Comparison of ENCODE assay signal across 9 mouse cellular contexts in genomic region chr15:101238885-101239511, GRCm38 (mm10). TPM values are rescaled to one million over a fixed set of nuclear protein-coding genes. Genes with fewer than 3 reads are reported as not detected.
DNase-seq lines count a peak whose midpoint lies in the region; ATAC-seq lines count a peak whose summit lies in the region.
"Had no signal": no experiment of that assay in that cellular context is flagged by ENCODE, and none has a peak within 500 bp of the region (broad histone marks: within the 10 kb centered on the region; RNA-seq: fewer than 3 reads in every experiment).

No protein-coding gene starts in this region.

- no peaks in the 10 kb centered on the region for H3K9me3 ChIP-seq in embryonic facial prominence, embryonic 12.5 days
- H3K9me3 ChIP-seq in hindbrain, embryonic 13.5 days = no peaks in the 10 kb centered on the region
- H3K9me3 ChIP-seq in limb, embryonic 10.5 days (replicated peaks) = no peaks in the 10 kb centered on the region
- no peaks in the 10 kb centered on the region for H3K9me3 ChIP-seq in midbrain, embryonic 14.5 days (ENCODE audit: control insufficient read depth, low read length)

- peak; percentile 32; the same call in 1 of the 2 replicates for ATAC-seq in embryonic facial prominence, embryonic 12.5 days (ENCODE audit: insufficient number of reproducible peaks, insufficient read depth, low FRiP score, low TSS enrichment)
- ATAC-seq in hindbrain, embryonic 13.5 days (ENCODE audit: low FRiP score) = peak; percentile 34; the same call in 1 of the 2 replicates
- ATAC-seq in midbrain, embryonic 14.5 days (ENCODE audit: low FRiP score, low TSS enrichment) = peak; percentile 66; the same call in 1 of the 2 replicates

- DNase-seq in frontal cortex, adult 2 months (ENCODE audit: extremely low spot score in 1 of 2, low spot score in 1 of 2) = peak; percentile 76 to 88
- no peak for DNase-seq in frontal cortex, postnatal 25 days (ENCODE audit: low spot score in 2 of 2)
- DNase-seq in T-cell, adult 2 months (ENCODE audit: low spot score) = peak; percentile 61
- DNase-seq in limb, embryonic 10.5 days (ENCODE audit: low spot score) = peak; percentile 82
- peak; percentile 82 for DNase-seq in midbrain, embryonic 14.5 days
- DNase-seq in telencephalon, adult 2 months (ENCODE audit: low read depth, low spot score) = peak; percentile 92

- no peaks in the 10 kb centered on the region for H3K27me3 ChIP-seq in embryonic facial prominence, embryonic 12.5 days
- H3K27me3 ChIP-seq in hindbrain, embryonic 13.5 days = peaks cover 27% of the 10 kb centered on the region
- peaks cover 18% of the 10 kb centered on the region for H3K27me3 ChIP-seq in limb, embryonic 10.5 days (ENCODE audit: low read depth, poor library complexity, severe bottlenecking)
- no peaks in the 10 kb centered on the region for H3K27me3 ChIP-seq in midbrain, embryonic 14.5 days (ENCODE audit: control insufficient read depth, insufficient read depth, low read length)

- H3K4me2 ChIP-seq in embryonic facial prominence, embryonic 12.5 days (replicated peaks) = peak overlapping the region; percentile 56
- peak overlapping the region; percentile 56 for H3K4me2 ChIP-seq in hindbrain, embryonic 13.5 days
- H3K4me2 ChIP-seq in midbrain, embryonic 14.5 days (ENCODE audit: low read length) = peak overlapping the region; percentile 54

- peak overlapping the region; percentile 41; the same call in 1 of the 2 replicates for H3K9ac ChIP-seq in embryonic facial prominence, embryonic 12.5 days
- H3K9ac ChIP-seq in hindbrain, embryonic 13.5 days = peak overlapping the region; percentile 58
- 0 out of 2 replicates have a peak overlapping the region, but pooled peaks have one; percentile 37 for H3K9ac ChIP-seq in midbrain, embryonic 14.5 days (replicated peaks; ENCODE audit: low read length)

- H3K4me3 ChIP-seq in embryonic facial prominence, embryonic 12.5 days = peak overlapping the region; percentile 29
- H3K4me3 ChIP-seq in hindbrain, embryonic 13.5 days = peak overlapping the region; percentile 29
- peak overlapping the region; percentile 46 for H3K4me3 ChIP-seq in limb, embryonic 10.5 days
- H3K4me3 ChIP-seq in midbrain, embryonic 14.5 days (replicated peaks; ENCODE audit: low read depth, low read length) = peak overlapping the region; percentile 28

- H3K27ac ChIP-seq in embryonic facial prominence, embryonic 12.5 days = no peak overlapping the region
- H3K27ac ChIP-seq in hindbrain, embryonic 13.5 days = no peak overlapping the region
- H3K27ac ChIP-seq in limb, embryonic 10.5 days = peak overlapping the region; percentile 79
- H3K27ac ChIP-seq in midbrain, embryonic 14.5 days (replicated peaks; ENCODE audit: low read depth, low read length) = no peak overlapping the region

- no peaks in the 10 kb centered on the region for H3K36me3 ChIP-seq in embryonic facial prominence, embryonic 12.5 days
- no peaks in the 10 kb centered on the region for H3K36me3 ChIP-seq in hindbrain, embryonic 13.5 days
- no peaks in the 10 kb centered on the region for H3K36me3 ChIP-seq in limb, embryonic 10.5 days
- H3K36me3 ChIP-seq in midbrain, embryonic 14.5 days (ENCODE audit: control insufficient read depth, insufficient read depth, low read length) = no peaks in the 10 kb centered on the region
- H3K36me3 ChIP-seq: G1E had no signal

- H3K4me1 ChIP-seq in embryonic facial prominence, embryonic 12.5 days = peaks cover 32% of the 10 kb centered on the region
- H3K4me1 ChIP-seq in hindbrain, embryonic 13.5 days (replicated peaks) = peaks cover 27% of the 10 kb centered on the region
- peaks cover 51% of the 10 kb centered on the region for H3K4me1 ChIP-seq in limb, embryonic 10.5 days
- 0 out of 2 replicates have a peak, but pooled peaks cover 6% of the 10 kb centered on the region for H3K4me1 ChIP-seq in midbrain, embryonic 14.5 days (ENCODE audit: control insufficient read depth, insufficient read depth, low read length)

- 7% methylated on average over 28 of the region's 28 CpGs for WGBS in embryonic facial prominence, embryonic 12.5 days
- 5% methylated on average over 28 of the region's 28 CpGs for WGBS in hindbrain, embryonic 13.5 days
- WGBS in limb, embryonic 10.5 days = 5% methylated on average over 28 of the region's 28 CpGs
- WGBS in midbrain, embryonic 14.5 days = 6% methylated on average over 28 of the region's 28 CpGs

RNA-seq across cellular contexts. Expression of gene Grasp, which starts 15.0 kb away (rescaled TPM):
- 43.9 and 53.5 TPM in 2 replicates for polyA plus RNA-seq in frontal cortex, adult 2 months (2012; rRNA removed)
- polyA plus RNA-seq in embryonic facial prominence, embryonic 12.5 days (2016; fragmentation: Nextera tagmentation; extraction: Ambion mirVana) = 9.5 and 10.7 TPM in 2 replicates
- 1.7 and 1.8 TPM in 2 replicates for polyA plus RNA-seq in hindbrain, embryonic 13.5 days (2015; fragmentation: Nextera tagmentation; extraction: Ambion mirVana)
- polyA plus RNA-seq in limb, embryonic 10.5 days (2016; fragmentation: Nextera tagmentation; extraction: Ambion mirVana) = 5.4 and 6.9 TPM in 2 replicates
- polyA plus RNA-seq in midbrain, embryonic 14.5 days (2014; fragmentation: Nextera tagmentation; extraction: Ambion mirVana) = 0.93 and 0.97 TPM in 2 replicates

RNA-seq across cellular contexts. Expression of gene Nr4a1, which starts 15.1 kb away (rescaled TPM):
- polyA plus RNA-seq in frontal cortex, adult 2 months (2012; rRNA removed) = 80.9 and 169 TPM in 2 replicates
- 8.2 and 8.7 TPM in 2 replicates for polyA plus RNA-seq in embryonic facial prominence, embryonic 12.5 days (2016; fragmentation: Nextera tagmentation; extraction: Ambion mirVana)
- 4.9 and 5.0 TPM in 2 replicates for polyA plus RNA-seq in hindbrain, embryonic 13.5 days (2015; fragmentation: Nextera tagmentation; extraction: Ambion mirVana)
- 4.1 and 7.1 TPM in 2 replicates for polyA plus RNA-seq in limb, embryonic 10.5 days (2016; fragmentation: Nextera tagmentation; extraction: Ambion mirVana)
- polyA plus RNA-seq in midbrain, embryonic 14.5 days (2014; fragmentation: Nextera tagmentation; extraction: Ambion mirVana) = 2.9 and 3.5 TPM in 2 replicates

RNA-seq across cellular contexts. Expression of gene Atg101, which starts 45.1 kb away (rescaled TPM):
- polyA plus RNA-seq in frontal cortex, adult 2 months (2012; rRNA removed) = 50.2 and 58.3 TPM in 2 replicates
- polyA plus RNA-seq in embryonic facial prominence, embryonic 12.5 days (2016; fragmentation: Nextera tagmentation; extraction: Ambion mirVana) = 61.7 and 64.5 TPM in 2 replicates
- 82.9 and 84.6 TPM in 2 replicates for polyA plus RNA-seq in hindbrain, embryonic 13.5 days (2015; fragmentation: Nextera tagmentation; extraction: Ambion mirVana)
- 92.3 and 97.5 TPM in 2 replicates for polyA plus RNA-seq in limb, embryonic 10.5 days (2016; fragmentation: Nextera tagmentation; extraction: Ambion mirVana)
- 61.2 and 87.4 TPM in 2 replicates for polyA plus RNA-seq in midbrain, embryonic 14.5 days (2014; fragmentation: Nextera tagmentation; extraction: Ambion mirVana)

RNA-seq across cellular contexts. Expression of gene 6030408B16Rik, which starts 54.0 kb away (rescaled TPM):
- polyA plus RNA-seq in frontal cortex, adult 2 months (2012; rRNA removed) = 0.27 and 0.52 TPM in 2 replicates
- 1.0 and 1.1 TPM in 2 replicates for polyA plus RNA-seq in embryonic facial prominence, embryonic 12.5 days (2016; fragmentation: Nextera tagmentation; extraction: Ambion mirVana)
- 0.56 and 0.66 TPM in 2 replicates for polyA plus RNA-seq in hindbrain, embryonic 13.5 days (2015; fragmentation: Nextera tagmentation; extraction: Ambion mirVana)
- 1.8 and 4.1 TPM in 2 replicates for polyA plus RNA-seq in limb, embryonic 10.5 days (2016; fragmentation: Nextera tagmentation; extraction: Ambion mirVana)
- 0.30 and 0.51 TPM in 2 replicates for polyA plus RNA-seq in midbrain, embryonic 14.5 days (2014; fragmentation: Nextera tagmentation; extraction: Ambion mirVana)
- polyA plus RNA-seq: G1E had no signal

Comparison
In these comparisons a context has a peak if more than half of its experiments do, and no peak if none do; other contexts are left out.
1. DNase-seq: peak in frontal cortex, adult 2 months (2 of 2), T-cell, adult 2 months (single experiment), limb, embryonic 10.5 days (single experiment), midbrain, embryonic 14.5 days (single experiment) and telencephalon, adult 2 months (single experiment); none in frontal cortex, postnatal 25 days (0 of 2).
2. Peak in every context shown above with its lines, with median percentiles within 50 percentile points of each other: ATAC-seq, H3K4me2 ChIP-seq, H3K4me3 ChIP-seq and H3K9ac ChIP-seq.